Mouse (Mus musculus) embryonic facial prominence, embryonic 14.5 days (tissue): ENCODE data around the gene Dnm3. TPM values are rescaled to one million over a fixed set of nuclear protein-coding genes. Genes with fewer than 3 reads are reported as not detected.
A peak's percentile ranks its signal among the peaks of the same experiment; 100 is the strongest.

Experiments used
- ATAC-seq: fragments of 200-750 bp; cut with Nextera tagmentation; 2 replicates; pipeline ENCODE4 v1.8.0; 2017; ENCODE audit warnings: low read depth, moderate number of reproducible peaks, moderate TSS enrichment
- DNase-seq: peaks from one replicate; pipeline ENCODE4 v3.0.0-alpha.2; 2015; ENCODE audit warnings: low spot score
- H3K27ac ChIP-seq: fragments of 300-500 bp; sonication (generic); replicated peaks from 2 replicates; pipeline ENCODE4 v1.5.1; 2014; ENCODE audit warnings: low read depth, mild to moderate bottlenecking, low read length, moderate library complexity
- H3K27me3 ChIP-seq: fragments of 300-500 bp; sonication (generic); replicated peaks from 2 replicates; pipeline ENCODE4 v1.6.1; 2014; ENCODE audit warnings: low read length; ENCODE audit not compliant: control insufficient read depth, insufficient read depth
- H3K36me3 ChIP-seq: fragments of 300-500 bp; sonication (generic); 2 replicates; pipeline ENCODE4 v1.6.1; 2014; ENCODE audit warnings: low read length, mixed read lengths; ENCODE audit not compliant: control insufficient read depth, insufficient read depth
- H3K4me1 ChIP-seq: fragments of 300-500 bp; sonication (generic); 2 replicates; pipeline ENCODE4 v1.6.1; 2014; ENCODE audit warnings: antibody characterized with exemption, low read length; ENCODE audit not compliant: control insufficient read depth, insufficient read depth
- H3K4me2 ChIP-seq: fragments of 300-500 bp; sonication (generic); 2 replicates; pipeline ENCODE4 v1.6.1; 2014; ENCODE audit warnings: low read depth, mild to moderate bottlenecking, low read length, moderate library complexity, mixed read lengths
- H3K4me3 ChIP-seq: fragments of 300-500 bp; sonication (generic); 2 replicates; pipeline ENCODE4 v1.5.1; 2014; ENCODE audit warnings: low read depth, mild to moderate bottlenecking, low read length
- H3K9ac ChIP-seq: fragments of 300-500 bp; sonication (generic); 2 replicates; pipeline ENCODE4 v1.6.1; 2014; ENCODE audit warnings: low read depth, mild to moderate bottlenecking, low read length, moderate library complexity, mixed read lengths
- H3K9me3 ChIP-seq: fragments of 300-500 bp; sonication (generic); 2 replicates; pipeline ENCODE4 v1.6.1; 2016; ENCODE audit warnings: low read length; ENCODE audit not compliant: control insufficient read depth
- WGBS: fragments of 180-500 bp; shearing (Covaris S2); extraction: QIAGEN DNeasy Blood & Tissue Kit; methylation state at CpG from one replicate; pipeline ENCODE4 v1.1.7; 2014; 5-methylcytosine and 5-hydroxymethylcytosine counted together
- polyA plus RNA-seq: library from polyadenylated mRNA; unstranded; fragments of >200 nt; fragmentation: Nextera tagmentation; extraction: Ambion mirVana; gene quantifications from 2 replicates; pipeline ENCODE4 v1.2.1, GENCODE M21; 2014

Dnm3 gene
- polyA plus RNA-seq, 1 experiment from 2014 or later: 9.1 TPM

- no peak overlapping the region for H3K4me3 ChIP-seq
- no peaks in the 10 kb centered on the region for H3K36me3 ChIP-seq
- no peak overlapping the region for H3K27ac ChIP-seq
- H3K4me1 ChIP-seq: peaks cover 5% of the 10 kb centered on the region
- DNase-seq: no peak
- H3K4me2 ChIP-seq: no peak overlapping the region
- no peaks in the 10 kb centered on the region for H3K9me3 ChIP-seq
- peaks cover 29% of the 10 kb centered on the region for H3K27me3 ChIP-seq
- H3K9ac ChIP-seq: no peak overlapping the region
- 77% methylated on average over 1 of the region's 1 CpGs for WGBS
- no peak for ATAC-seq
Observed at GRCm38 (mm10) chr1:162472949-162473348, 4.9 kb downstream of the Dnm3 start.

- no peak overlapping the region for H3K4me2 ChIP-seq
- DNase-seq: no peak
- H3K36me3 ChIP-seq: no peaks in the 10 kb centered on the region
- no peak overlapping the region for H3K9ac ChIP-seq
- peaks cover 17% of the 10 kb centered on the region for H3K27me3 ChIP-seq
- no peaks in the 10 kb centered on the region for H3K9me3 ChIP-seq
- ATAC-seq: no peak
- no peak overlapping the region for H3K27ac ChIP-seq
- H3K4me3 ChIP-seq: no peak overlapping the region
- H3K4me1 ChIP-seq: no peaks in the 10 kb centered on the region
Observed at GRCm38 (mm10) chr1:162471089-162471488, 6.7 kb downstream of the Dnm3 start.

GRCm38 (mm10) chr1:162469752-162470280 lies 8.0 kb downstream of the Dnm3 start:
- Histone ChIP-seq H3K4me3 (no peak overlapping the region), H3K9me3 (no peaks in the 10 kb centered on the region), H3K36me3 (no peaks in the 10 kb centered on the region), H3K27me3 (peaks cover 7% of the 10 kb centered on the region), H3K27ac (no peak overlapping the region), H3K4me1 (no peaks in the 10 kb centered on the region), H3K4me2 (no peak overlapping the region), H3K9ac (no peak overlapping the region)
- WGBS: 62% methylated on average over 2 of the region's 2 CpGs
- no peak for ATAC-seq
- no peak for DNase-seq

- H3K27me3 ChIP-seq: no peaks in the 10 kb centered on the region
- no peaks in the 10 kb centered on the region for H3K36me3 ChIP-seq
- no peaks in the 10 kb centered on the region for H3K9me3 ChIP-seq
- no peak overlapping the region for H3K4me2 ChIP-seq
- ATAC-seq (no peak), DNase-seq (no peak)
- WGBS: 91% methylated on average over 8 of the region's 8 CpGs
- no peak overlapping the region for H3K27ac ChIP-seq
- H3K9ac ChIP-seq: no peak overlapping the region
- no peak overlapping the region for H3K4me3 ChIP-seq
- H3K4me1 ChIP-seq: no peaks in the 10 kb centered on the region
Observed at GRCm38 (mm10) chr1:162463676-162464075, 14.2 kb downstream of the Dnm3 start.

GRCm38 (mm10) chr1:162458711-162459110 lies 19.1 kb downstream of the Dnm3 start:
- Histone ChIP-seq H3K36me3 (no peaks in the 10 kb centered on the region), H3K9me3 (no peaks in the 10 kb centered on the region), H3K9ac (no peak overlapping the region), H3K4me3 (no peak overlapping the region), H3K4me1 (no peaks in the 10 kb centered on the region), H3K4me2 (no peak overlapping the region), H3K27ac (no peak overlapping the region), H3K27me3 (no peaks in the 10 kb centered on the region)
- ATAC-seq (no peak), DNase-seq (no peak)
- WGBS: 85% methylated on average over 2 of the region's 2 CpGs

GRCm38 (mm10) chr1:162456861-162457260 lies 21.0 kb downstream of the Dnm3 start:
- H3K4me3 ChIP-seq: no peak overlapping the region
- H3K9ac ChIP-seq: no peak overlapping the region
- H3K4me1 ChIP-seq: no peaks in the 10 kb centered on the region
- no peak overlapping the region for H3K27ac ChIP-seq
- DNase-seq (no peak), ATAC-seq (no peak)
- no peaks in the 10 kb centered on the region for H3K9me3 ChIP-seq
- H3K36me3 ChIP-seq: no peaks in the 10 kb centered on the region
- no peak overlapping the region for H3K4me2 ChIP-seq
- H3K27me3 ChIP-seq: no peaks in the 10 kb centered on the region
- WGBS: 89% methylated on average over 6 of the region's 6 CpGs

GRCm38 (mm10) chr1:162456406-162456805 lies 21.4 kb downstream of the Dnm3 start:
- Histone ChIP-seq H3K9me3 (no peaks in the 10 kb centered on the region), H3K27ac (no peak overlapping the region), H3K9ac (no peak overlapping the region), H3K27me3 (no peaks in the 10 kb centered on the region), H3K4me3 (no peak overlapping the region), H3K4me1 (no peaks in the 10 kb centered on the region), H3K36me3 (no peaks in the 10 kb centered on the region), H3K4me2 (no peak overlapping the region)
- ATAC-seq: no peak
- DNase-seq: no peak
- 83% methylated on average over 4 of the region's 4 CpGs for WGBS

GRCm38 (mm10) chr1:162453578-162453977 lies 24.3 kb downstream of the Dnm3 start:
- Histone ChIP-seq H3K36me3 (no peaks in the 10 kb centered on the region), H3K9me3 (no peaks in the 10 kb centered on the region), H3K4me1 (no peaks in the 10 kb centered on the region), H3K27ac (no peak overlapping the region), H3K9ac (no peak overlapping the region), H3K4me3 (no peak overlapping the region), H3K4me2 (no peak overlapping the region), H3K27me3 (no peaks in the 10 kb centered on the region)
- WGBS: 40% methylated on average over 8 of the region's 8 CpGs
- DNase-seq (peak; percentile 62), ATAC-seq (peak; percentile 41; the same call in 1 of the 2 replicates)

GRCm38 (mm10) chr1:162453030-162453429 lies 24.8 kb downstream of the Dnm3 start:
- WGBS: 76% methylated on average over 6 of the region's 6 CpGs
- Histone ChIP-seq H3K4me2 (no peak overlapping the region), H3K4me3 (no peak overlapping the region), H3K9me3 (no peaks in the 10 kb centered on the region), H3K4me1 (no peaks in the 10 kb centered on the region), H3K27ac (no peak overlapping the region), H3K9ac (no peak overlapping the region), H3K27me3 (no peaks in the 10 kb centered on the region), H3K36me3 (no peaks in the 10 kb centered on the region)
- ATAC-seq: no peak
- DNase-seq: no peak
